Mouse (Mus musculus): ENCODE data around the gene Coq6.
A peak's percentile ranks its signal among the peaks of the same experiment; 100 is the strongest.
"Not testable (repeated sequence)": the region's sequence is repeated elsewhere in the genome, so short reads cannot be mapped to it uniquely, and the experiment has no call there.

Coq6 gene

DNA sequence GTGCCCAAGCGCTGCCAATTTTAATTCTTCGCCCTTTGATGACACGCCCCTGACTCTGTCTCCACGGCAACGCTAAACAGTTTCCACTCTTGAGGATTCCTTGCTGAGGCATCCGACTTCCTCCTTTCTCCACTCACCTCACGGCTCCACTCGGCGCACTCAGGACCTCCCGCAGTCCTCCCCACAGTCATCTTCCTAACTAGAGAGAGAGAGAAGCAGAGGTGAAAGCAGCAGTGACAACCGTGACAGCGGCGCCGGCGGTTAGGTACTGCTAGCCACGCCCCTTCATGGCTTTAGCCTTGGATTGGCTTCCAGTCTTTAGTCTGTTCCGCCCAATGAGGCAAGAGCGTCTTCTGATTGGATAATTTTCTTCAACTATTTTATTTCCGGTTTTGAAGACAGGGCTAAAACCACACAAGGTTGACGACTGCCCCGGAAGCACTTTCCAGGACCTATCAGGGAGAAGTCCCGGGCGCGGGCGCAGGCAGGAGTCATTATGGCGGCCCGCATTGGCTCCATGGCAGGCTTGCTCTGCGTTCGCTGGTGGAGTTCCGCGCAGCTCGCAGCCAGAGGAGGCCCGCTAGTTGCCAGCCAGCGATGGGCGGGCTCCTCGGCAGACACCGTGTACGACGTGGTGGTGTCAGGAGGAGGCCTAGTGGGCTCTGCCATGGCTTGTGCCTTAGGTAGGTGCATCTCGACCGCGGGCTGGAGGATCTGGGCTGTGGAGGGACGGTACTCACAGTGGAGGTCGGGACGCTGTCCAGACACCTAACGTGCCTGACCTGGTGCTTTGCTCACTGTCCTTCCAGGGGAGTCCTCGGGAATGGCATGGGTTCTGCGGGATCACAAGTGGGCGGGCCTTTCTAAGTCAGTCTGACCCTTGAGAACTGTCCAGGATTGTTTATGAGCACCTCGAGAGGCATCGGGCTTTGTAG is at the start of gene Coq6, which contains the start of gene Fam161b:
Coq6 (plus strand) TSS at position 103 of the 935 bp plus-strand sequence.
Fam161b (minus strand) TSS at position 279 of the 935 bp plus-strand sequence.
- peak; percentile 96 for DNase-seq (ENCODE audit: low read depth, low spot score)

DNA sequence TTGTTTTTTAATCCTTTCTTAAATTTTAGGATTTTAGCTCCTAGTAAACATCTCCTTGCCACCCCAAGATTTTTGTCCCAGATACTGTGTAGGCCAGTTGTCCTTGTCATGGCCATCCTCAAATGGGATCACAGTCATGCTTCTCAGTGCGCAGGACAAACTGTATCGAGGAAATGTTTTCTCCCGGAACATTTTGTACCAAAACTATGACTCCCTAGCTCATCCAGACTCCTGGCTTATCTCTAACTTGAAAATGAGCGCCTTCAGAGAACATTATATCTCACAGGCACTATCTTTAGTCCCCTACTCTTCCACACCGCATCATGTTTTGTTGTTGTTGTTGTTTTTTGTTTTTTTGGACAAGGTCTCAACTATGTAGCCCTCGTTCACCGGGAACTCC is 45.5 kb upstream of the Coq6 start:
- no peak for DNase-seq (ENCODE audit: low read depth, low spot score)

- DNase-seq (ENCODE audit: low read depth, low spot score) = peak; percentile 90
Observed at GRCm38 (mm10) chr12:84316721-84317621, 44.5 kb upstream of the Coq6 start, which contains the start of gene Zfp410. Gene Zfp410, plus strand, starts transcription at chr12:84316852.

- no peak for DNase-seq (ENCODE audit: low read depth, low spot score)
Observed at GRCm38 (mm10) chr12:84327111-84327512, 34.3 kb upstream of the Coq6 start.

- no peak for DNase-seq (ENCODE audit: low read depth, low spot score)
Observed at GRCm38 (mm10) chr12:84336963-84337625, 24.4 kb upstream of the Coq6 start.

DNA sequence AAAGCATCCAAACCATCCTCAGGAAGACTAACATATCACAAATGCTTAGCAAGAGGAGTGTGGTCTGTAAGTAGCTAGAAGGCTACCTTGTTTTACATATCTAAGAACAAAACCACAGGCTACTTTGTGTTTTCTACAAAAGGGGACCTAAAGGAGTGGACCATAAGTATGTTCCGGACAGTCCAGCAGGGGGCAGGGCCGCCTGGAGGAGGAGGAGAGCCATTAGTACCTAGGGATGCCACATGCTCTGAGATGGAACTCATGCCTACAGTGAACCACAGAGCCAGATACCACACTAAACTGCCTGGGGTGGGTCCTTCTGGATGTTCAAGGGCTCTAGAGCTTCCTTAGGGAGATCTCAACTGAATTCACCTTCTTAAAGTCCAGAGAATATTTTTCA is 14.3 kb upstream of the Coq6 start:
- peak; percentile 21 for DNase-seq (ENCODE audit: low read depth, low spot score)

DNA sequence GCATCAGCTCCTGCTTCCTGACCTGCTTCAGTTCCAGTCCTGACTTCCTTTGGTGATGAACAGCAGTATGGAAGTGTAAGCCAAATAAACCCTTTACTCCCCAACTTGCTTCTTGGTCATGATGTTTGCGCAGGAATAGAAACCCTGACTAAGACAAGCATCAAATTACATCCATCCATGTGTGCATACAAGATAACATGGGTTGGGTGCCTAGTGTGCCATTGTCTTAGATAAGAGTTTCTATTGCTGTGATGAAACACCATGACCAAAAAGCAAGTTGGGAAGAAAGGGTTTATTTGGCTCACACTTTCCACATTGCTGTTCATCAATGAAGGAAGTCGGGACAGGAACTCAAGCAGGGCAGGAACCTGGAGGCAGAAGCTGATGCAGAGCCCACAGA is 2.8 kb upstream of the Coq6 start:
- not testable (repeated sequence) for DNase-seq (ENCODE audit: low read depth, low spot score)

GRCm38 (mm10) chr12:84362872-84363271 is 1.4 kb downstream of the Coq6 start:
- DNase-seq (ENCODE audit: low read depth, low spot score) = no peak

DNA sequence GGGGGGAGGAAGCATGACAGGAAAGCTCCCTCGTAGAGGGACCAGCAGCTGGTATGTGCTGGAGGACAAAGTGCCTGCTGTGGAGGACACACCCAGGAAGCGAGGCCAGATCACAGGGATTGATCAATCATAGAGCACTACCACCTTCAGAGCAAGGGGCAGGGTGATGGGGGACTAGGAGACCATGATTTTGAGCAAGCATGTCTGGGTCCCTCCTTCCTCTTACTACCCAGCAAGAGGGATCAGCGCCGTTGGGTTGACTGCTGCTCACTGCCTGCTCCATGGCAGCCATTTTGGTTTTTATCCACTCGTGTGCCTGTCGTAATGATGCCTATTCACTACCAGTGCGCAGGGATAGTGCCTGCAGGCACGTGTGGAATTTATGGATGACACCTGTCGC is 2.8 kb downstream of the Coq6 start:
- DNase-seq (ENCODE audit: low read depth, low spot score) = no peak

GRCm38 (mm10) chr12:84365137-84365536 is 3.7 kb downstream of the Coq6 start:
- DNase-seq (ENCODE audit: low read depth, low spot score) = no peak

- no peak for DNase-seq (ENCODE audit: low read depth, low spot score)
Observed at GRCm38 (mm10) chr12:84366971-84367370, 5.5 kb downstream of the Coq6 start.

DNA sequence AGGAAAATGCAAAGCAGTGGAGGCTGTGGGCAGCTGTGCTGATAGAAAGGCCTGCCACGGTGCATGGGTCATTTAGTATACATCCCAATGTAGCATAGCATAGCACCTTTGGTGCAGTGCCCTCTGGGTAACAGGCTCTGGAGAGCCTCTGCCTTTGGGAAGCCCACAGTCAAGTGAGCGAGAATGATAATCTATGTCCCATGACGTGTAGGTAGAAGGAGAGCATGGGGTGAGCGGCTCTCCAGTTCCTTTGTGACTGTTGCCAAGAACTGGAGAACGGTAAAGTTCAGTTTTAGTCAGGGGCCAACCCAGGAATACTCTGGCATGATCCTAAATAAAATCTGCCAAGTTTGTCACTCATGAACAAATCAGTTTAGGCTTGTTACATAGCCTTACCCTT is 10.2 kb downstream of the Coq6 start:
- DNase-seq (ENCODE audit: low read depth, low spot score) = no peak

GRCm38 (mm10) chr12:84373831-84374481 is 12.5 kb downstream of the Coq6 start:
- DNase-seq (ENCODE audit: low read depth, low spot score) = no peak

DNA sequence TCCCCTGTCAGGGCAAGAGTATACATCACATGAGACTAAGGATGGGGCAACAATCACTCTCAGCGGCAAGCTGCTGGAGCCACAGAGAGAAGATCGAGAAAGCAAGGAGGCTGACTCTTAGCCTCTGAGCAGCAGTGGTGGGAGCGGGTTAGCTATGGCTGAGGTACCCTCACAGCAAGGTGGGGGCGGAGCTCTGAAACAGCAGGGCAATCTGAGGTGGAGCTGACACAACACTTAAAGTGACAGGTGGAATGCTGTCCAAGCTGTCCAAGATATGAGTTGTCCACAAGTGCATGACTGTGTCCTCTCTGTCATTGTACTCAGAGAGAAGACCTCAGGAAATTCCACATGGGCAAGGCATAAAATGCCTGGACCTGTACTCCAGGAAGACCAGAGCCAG is 20.9 kb downstream of the Coq6 start:
- DNase-seq (ENCODE audit: low read depth, low spot score) = no peak

- no peak for DNase-seq (ENCODE audit: low read depth, low spot score)
Observed at GRCm38 (mm10) chr12:84384644-84385081, 23.2 kb downstream of the Coq6 start.

DNA sequence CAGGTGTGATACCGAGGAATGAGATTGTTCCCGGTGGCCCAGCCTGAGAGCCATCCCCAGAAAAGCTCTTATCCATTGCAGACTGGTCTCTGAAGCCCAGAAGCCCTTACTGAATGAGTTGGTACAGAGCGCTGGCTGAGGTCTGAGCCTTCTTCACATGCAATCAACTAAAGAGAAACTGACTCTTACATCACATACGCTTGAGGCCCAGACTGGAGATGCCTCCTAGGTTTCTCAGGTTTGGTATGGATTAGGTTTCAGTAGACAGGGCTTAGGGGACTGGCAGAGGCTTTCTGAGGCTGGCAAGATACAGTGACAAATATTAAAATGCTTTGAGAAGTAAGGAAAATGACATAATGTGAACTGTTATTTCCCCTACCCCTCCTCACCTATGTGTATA is 24.0 kb downstream of the Coq6 start:
- no peak for DNase-seq (ENCODE audit: low read depth, low spot score)

DNA sequence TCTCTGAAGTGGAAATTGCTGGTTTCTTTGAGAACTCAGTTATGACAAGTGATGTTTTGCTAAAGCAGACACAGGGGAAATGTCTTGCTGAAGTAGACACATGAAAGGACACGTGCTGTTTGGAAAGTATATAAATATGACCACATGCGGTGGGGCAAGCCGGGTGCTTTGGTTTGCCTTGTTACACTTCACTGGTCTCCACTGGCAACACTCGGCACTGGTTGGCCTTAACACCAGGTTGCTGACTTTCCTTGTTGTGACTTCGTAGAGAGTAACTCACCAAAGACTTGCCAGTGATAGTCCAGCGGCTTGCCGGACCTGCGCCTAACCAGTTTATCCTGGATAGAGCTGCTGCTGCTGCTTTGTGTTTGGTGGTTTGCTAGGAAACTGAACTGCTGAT is 26.6 kb downstream of the Coq6 start:
- no peak for DNase-seq (ENCODE audit: low read depth, low spot score)

DNA sequence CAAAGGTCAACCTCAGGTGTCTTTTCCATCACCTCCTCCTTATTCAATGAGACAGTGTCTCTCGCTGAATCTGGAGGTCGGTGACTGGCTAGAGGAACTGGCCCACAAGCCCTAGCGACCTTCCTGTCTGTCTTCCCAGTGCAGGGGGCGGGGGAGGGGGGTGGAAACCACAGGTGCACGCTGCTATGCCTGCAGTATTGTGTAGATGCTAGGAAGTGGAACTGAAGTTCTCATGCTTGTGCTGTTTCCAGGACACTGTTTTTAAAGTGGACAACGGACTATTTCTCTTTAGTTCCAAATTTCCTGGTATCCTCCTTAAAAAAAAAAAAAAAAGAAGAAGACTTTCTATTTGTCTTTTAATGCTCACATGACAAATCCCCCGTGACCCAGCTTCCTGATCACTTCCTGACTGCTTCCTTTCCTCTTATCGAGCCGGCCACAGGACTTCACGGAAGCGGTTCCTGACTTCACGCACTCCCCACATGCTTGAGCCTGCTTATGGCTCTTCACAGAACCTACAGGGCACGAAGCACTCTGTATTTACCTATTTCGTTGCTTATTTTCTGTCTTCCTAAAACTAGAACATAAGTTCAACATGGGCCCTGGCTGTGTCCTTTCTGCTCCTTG is 27.4 kb downstream of the Coq6 start:
- no peak for DNase-seq (ENCODE audit: low read depth, low spot score)

DNA sequence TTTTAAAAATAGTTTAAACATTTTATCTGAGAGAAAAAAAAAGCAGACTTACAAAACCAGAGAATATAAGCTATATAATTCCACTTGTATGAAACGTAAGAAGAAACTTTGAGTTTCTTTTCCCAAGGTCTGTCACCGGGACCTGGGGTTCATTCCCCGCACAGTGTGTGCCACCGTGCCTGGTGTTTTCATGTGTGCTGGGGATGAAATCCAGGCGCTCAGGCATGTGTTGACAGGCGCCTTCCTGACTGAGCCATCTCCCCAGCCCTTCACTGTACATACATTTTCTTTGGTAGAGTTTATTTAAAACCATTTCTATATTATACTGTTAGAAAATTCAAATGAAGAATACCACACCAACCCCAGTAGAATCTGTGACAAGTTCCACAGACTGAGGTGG is 28.9 kb downstream of the Coq6 start:
- peak; percentile 26 for DNase-seq (ENCODE audit: low read depth, low spot score)

- no peak for DNase-seq (ENCODE audit: low read depth, low spot score)
Observed at GRCm38 (mm10) chr12:84392681-84393080, 31.2 kb downstream of the Coq6 start.

DNA sequence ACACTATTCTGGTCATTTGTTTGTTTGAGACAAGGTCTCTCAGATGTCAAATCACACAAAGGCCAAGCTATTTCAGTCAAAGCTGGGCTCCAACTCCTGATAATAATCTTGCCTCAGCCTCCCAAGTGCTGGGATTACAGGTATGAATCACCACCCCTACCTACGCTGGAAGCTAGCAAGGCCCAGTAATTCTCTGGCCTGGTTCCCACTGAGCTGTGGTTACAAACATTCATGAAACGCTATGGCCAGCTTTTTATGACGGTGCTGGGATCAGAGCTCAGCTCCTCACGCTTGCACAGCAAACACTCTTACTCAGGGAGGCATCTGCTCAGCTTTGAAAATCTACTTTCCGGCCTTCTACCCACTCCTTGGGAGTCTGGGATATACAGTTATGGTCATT is 32.4 kb downstream of the Coq6 start:
- DNase-seq (ENCODE audit: low read depth, low spot score) = no peak
